Mouse (Mus musculus): ENCODE results near the gene Rpl14. TPM values are rescaled to one million over a fixed set of nuclear protein-coding genes. Genes with fewer than 3 reads are reported as not detected.
A peak's percentile ranks its signal among the peaks of the same experiment; 100 is the strongest.
"Not testable (repeated sequence)": the region's sequence is repeated elsewhere in the genome, so short reads cannot be mapped to it uniquely, and the experiment has no call there.

Rpl14 gene
- total RNA-seq (2021): 100 to 1,000 TPM; 263 to 301 TPM

GRCm38 (mm10) chr9:120570741-120571592 is at the start of gene Rpl14:
Gene Rpl14 (plus strand): TSS chr9:120571444.
- intact Hi-C loops (cut with DNase I): loop anchor here (2.0 to 10.0 kb wide), 2 partner anchors 74 to 136 kb away; no protein-coding TSS in a partner anchor
- DNase-seq (ENCODE audit: low spot score in 2 of 2): peak; percentile 97 to 98

GRCm38 (mm10) chr9:120527270-120527669 is 44.0 kb upstream of the Rpl14 start:
- DNase-seq (ENCODE audit: low spot score in 2 of 2): no peak
- intact Hi-C loops (cut with DNase I): no loop called here

GRCm38 (mm10) chr9:120527919-120528318 is 43.3 kb upstream of the Rpl14 start:
- DNase-seq (ENCODE audit: low spot score in 2 of 2): no peak
- intact Hi-C loops (cut with DNase I): no loop called here

- intact Hi-C loops (cut with DNase I): no loop called here
- DNase-seq (ENCODE audit: low spot score in 2 of 2): no peak
Measured at GRCm38 (mm10) chr9:120528815-120529510, 42.3 kb upstream of the Rpl14 start.

GRCm38 (mm10) chr9:120530471-120530870 is 40.8 kb upstream of the Rpl14 start:
- intact Hi-C loops (cut with DNase I): no loop called here
- no peak for DNase-seq (ENCODE audit: low spot score in 2 of 2)

- DNase-seq (ENCODE audit: low spot score in 2 of 2): no peak
- intact Hi-C loops (cut with DNase I): no loop called here
Measured at GRCm38 (mm10) chr9:120532062-120532461, 39.2 kb upstream of the Rpl14 start.

GRCm38 (mm10) chr9:120532691-120533090 is 38.6 kb upstream of the Rpl14 start:
- no peak for DNase-seq (ENCODE audit: low spot score in 2 of 2)
- intact Hi-C loops (cut with DNase I): no loop called here

GRCm38 (mm10) chr9:120533446-120533950 is 37.7 kb upstream of the Rpl14 start:
- intact Hi-C loops (cut with DNase I); DNase-seq (ENCODE audit: low spot score in 2 of 2): not testable (repeated sequence)

- peak; percentile 36 to 57 for DNase-seq (ENCODE audit: low spot score in 2 of 2)
- intact Hi-C loops (cut with DNase I): no loop called here
Measured at GRCm38 (mm10) chr9:120539662-120540251, 31.5 kb upstream of the Rpl14 start, which contains the start of gene Entpd3. Gene Entpd3 (plus strand): TSS chr9:120539818.

GRCm38 (mm10) chr9:120541411-120541810 is 29.8 kb upstream of the Rpl14 start:
- intact Hi-C loops (cut with DNase I): no loop called here
- DNase-seq (ENCODE audit: low spot score in 2 of 2): no peak

GRCm38 (mm10) chr9:120542241-120542640 is 29.0 kb upstream of the Rpl14 start:
- no peak for DNase-seq (ENCODE audit: low spot score in 2 of 2)
- intact Hi-C loops (cut with DNase I): no loop called here

GRCm38 (mm10) chr9:120545994-120546393 is 25.2 kb upstream of the Rpl14 start:
- intact Hi-C loops (cut with DNase I): no loop called here
- no peak for DNase-seq (ENCODE audit: low spot score in 2 of 2)

- DNase-seq (ENCODE audit: low spot score in 2 of 2): no peak
- intact Hi-C loops (cut with DNase I): no loop called here
Measured at GRCm38 (mm10) chr9:120546482-120546881, 24.8 kb upstream of the Rpl14 start.

- intact Hi-C loops (cut with DNase I): no loop called here
- DNase-seq (ENCODE audit: low spot score in 2 of 2): no peak
Measured at GRCm38 (mm10) chr9:120547026-120547668, 24.1 kb upstream of the Rpl14 start.

GRCm38 (mm10) chr9:120550778-120551177 is 20.5 kb upstream of the Rpl14 start:
- intact Hi-C loops (cut with DNase I): no loop called here
- DNase-seq (ENCODE audit: low spot score in 2 of 2): no peak

- intact Hi-C loops (cut with DNase I): loop anchor here (5.0 kb wide), 1 partner anchor 46 kb away; no protein-coding TSS in a partner anchor
- DNase-seq (ENCODE audit: low spot score in 2 of 2): no peak
Measured at GRCm38 (mm10) chr9:120563590-120563989, 7.7 kb upstream of the Rpl14 start.

- intact Hi-C loops (cut with DNase I): loop anchor here (5.0 kb wide), 1 partner anchor 47 kb away; no protein-coding TSS in a partner anchor
- DNase-seq (ENCODE audit: low spot score in 2 of 2): no peak
Measured at GRCm38 (mm10) chr9:120564247-120564646, 7.0 kb upstream of the Rpl14 start.

GRCm38 (mm10) chr9:120566384-120566783 is 4.9 kb upstream of the Rpl14 start:
- no peak for DNase-seq (ENCODE audit: low spot score in 2 of 2)
- intact Hi-C loops (cut with DNase I): no loop called here

GRCm38 (mm10) chr9:120568917-120569316 is 2.3 kb upstream of the Rpl14 start:
- intact Hi-C loops (cut with DNase I): no loop called here
- no peak for DNase-seq (ENCODE audit: low spot score in 2 of 2)
